Mouse (Mus musculus) mouse trophoblast stem cell (cell line): ENCODE data around the gene Prkar1b.

Experiments used
- in situ Hi-C, 2 experiments: fragments of 300-500 bp; cut with MseI, MboI; formaldehyde crosslinking; loops; 2 replicates in 1 of 2; 3 replicates in 1 of 2; pipeline ENCODE4 v1.15.1; 2025

Prkar1b gene

DNA sequence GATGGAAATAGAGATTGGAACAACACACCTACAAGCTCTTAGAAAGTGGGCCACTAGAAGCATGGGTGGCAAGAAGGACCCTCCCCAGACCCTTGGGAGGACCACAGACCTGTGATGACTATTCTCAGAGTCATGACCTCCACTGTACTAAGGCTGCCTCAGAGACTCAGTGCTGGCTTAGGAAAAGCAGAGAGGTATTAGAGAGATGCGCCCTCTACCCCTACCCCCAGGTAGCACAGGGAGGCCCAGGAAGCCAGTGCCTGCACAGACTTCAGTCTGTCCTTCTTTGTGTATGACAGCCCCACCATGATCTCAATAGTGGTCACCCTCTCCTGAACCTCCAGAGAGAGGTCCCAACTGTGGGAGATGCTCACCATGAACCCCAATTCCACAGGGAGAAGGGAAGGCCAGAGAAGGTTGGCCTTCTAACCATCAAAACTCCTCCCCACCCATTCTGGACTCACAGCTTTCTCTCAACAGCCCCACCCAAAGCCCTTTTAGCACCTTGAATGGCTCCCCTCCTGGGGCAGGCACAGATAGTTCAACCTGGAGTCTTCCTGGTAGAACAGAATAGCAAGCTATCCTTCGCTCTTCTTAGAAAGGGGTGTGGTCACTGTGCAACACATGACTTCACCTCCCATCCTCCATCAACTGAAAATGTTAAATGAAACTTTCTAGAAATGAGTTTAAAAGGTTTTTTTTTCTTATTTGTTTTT, 39.5 kb downstream of the Prkar1b start:
- in situ Hi-C loops, result no loop called here

DNA sequence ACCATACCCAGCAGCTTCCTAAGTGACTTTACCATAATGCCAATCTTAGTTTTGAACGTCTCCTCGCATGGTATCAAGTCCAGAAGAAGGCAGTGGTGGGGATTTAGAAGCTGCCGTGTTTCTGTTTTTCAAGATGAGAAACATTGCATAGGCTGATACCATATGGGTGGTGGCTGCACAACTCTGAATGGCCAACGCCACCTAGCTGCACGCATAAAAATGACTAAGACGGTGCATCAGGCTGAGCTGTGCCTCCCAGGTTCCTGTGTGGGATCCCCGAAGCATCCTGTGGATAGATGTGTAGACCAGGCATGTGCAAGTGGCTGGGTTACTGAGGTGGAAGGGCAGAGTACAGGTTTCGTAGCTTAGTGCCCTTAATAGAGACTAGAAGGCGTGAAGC, 42.0 kb downstream of the Prkar1b start:
- in situ Hi-C loops, result no loop called here

DNA sequence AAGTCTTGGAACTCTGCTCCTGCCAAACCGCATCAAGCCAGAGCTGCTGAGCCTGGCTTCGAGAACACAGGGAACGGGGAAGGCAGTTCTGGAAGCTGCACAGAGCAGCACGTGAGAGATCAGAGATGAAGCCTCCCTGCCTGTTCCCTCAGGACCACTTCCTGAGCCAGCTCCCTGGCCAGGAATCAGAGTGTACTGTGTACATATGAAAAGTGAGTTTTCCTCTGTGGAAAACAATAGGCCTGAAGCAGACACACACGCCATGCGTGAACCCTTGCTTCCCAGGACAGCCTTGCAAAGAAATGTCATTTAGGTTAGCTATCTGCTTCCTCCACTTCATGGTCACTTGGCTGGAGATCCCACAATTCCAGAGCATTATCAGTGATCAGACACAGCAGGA, 48.0 kb downstream of the Prkar1b start:
- in situ Hi-C loops, result no loop called here

DNA sequence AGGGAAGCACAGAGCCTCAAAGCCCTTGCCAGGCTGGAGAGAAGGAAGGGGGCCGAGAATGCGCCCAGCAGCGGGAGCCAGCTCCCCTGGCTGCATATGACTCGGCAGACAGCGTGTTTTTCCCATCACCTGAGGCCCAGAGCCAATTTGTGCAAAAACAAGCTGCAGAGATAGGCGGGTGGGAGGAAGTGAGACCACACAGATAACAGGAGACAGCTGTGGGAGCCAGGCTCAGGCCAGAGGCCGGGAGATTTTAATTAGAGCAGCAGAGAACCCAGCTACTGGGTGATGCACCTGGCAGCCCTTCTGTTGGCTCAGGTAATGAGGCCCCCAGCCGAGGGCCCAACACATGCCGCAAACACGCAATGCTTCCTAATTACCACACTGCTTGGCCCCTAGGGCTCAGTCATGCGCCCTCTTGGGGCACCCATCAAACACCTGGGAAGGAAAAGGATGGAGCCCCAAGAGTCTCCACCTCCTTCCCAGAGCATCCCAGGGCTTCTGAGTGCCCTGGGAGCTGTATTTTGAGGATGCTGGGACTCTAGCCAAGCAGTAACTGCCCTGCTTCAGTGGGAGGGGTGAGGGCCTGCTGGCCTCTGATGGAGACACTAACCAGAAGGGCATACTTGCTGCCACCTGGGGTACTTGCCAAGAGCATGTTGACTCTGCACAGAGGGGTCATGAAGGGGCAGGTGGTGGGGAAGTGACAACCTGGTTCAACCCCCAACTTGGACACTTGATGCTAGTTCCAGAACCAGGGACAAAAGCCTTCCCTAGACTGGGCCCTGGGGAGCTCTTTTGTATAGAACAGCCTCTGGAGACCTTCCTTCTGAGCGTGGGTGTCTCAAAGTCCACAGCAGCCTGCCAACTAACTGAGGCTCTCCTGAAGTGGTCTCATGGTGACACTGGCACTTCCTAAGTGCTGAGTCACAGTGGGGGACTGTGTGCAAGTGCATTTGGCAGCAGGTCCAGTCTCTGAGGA, 50.5 kb downstream of the Prkar1b start:
- in situ Hi-C loops, result no loop called here

DNA sequence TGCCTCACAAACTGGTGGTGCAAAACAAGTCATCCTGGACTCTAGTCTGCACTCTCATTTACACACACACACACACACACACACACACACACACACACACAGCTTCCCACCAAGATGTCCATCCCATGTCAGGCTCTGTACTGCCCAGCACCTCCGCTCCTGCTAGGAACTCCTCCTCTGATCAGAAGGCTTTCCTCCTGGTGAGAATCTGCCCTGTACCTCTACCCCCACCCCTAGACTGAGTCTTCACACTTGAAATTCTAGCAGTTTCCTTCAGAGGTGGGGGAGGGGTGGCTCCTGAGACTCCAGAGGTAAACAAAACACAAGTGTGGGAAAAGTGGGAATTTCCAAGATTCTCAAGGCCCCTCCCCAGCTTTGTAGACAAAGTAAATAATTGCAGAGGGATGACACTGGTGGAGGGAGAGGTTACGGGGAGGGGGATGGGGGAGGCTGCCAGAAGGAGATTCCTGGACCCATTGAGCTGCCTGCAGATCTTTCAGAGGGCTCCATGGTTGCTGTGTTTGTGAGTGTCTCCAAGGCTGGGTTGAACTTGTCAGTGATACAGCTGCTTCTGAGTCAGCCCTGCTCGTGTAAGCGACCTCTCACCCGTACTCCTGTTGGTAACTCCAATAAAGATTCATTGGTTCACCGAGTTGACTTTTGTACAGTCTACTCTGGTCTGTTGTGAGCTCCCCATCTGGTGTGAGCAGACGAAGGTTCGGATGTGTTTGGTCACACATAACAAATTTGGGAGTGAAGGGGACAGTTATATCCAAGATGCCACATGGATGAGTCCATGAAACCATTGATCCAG, 54.3 kb downstream of the Prkar1b start:
- in situ Hi-C loops, result no loop called here

DNA sequence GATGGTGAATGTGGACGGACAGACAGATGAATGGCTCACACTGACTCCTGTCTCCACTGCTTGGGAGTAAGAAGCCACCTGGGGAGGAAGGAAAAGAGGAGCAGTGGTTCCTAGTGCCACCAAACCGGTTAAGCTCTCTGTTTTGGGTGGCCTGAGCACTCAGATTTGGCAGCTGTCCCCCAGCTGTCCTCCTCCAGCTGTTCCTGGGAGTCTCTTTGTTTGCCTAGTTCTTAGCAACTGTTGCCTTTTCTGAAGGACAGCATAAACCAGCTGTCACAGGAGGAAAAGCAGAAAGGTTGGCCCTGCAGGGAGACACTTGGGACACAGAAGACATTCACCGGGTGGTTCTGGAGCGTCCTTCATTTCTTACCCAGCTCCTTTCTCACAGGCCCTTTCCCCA, 56.3 kb downstream of the Prkar1b start:
- in situ Hi-C loops, result no loop called here

DNA sequence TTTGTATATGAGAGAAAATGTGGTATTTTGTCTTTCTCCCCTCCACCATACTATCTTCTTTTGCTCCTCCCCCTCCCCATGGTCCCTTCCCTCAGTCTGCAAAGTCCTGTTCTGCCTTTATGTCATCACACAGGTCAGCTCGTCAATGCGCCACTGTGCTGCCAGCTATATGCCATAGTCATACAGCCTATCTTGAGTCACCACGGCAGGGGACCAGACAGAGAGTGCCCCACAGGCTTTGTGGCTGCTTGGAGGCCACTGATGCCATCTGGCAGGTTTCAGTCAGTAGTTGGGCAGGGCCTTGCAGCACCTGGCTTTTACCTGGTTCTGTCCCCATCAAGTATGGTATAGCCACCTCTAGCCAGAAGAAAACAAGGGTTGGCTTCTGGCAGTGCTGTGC, 58.1 kb downstream of the Prkar1b start:
- in situ Hi-C loops, result no loop called here

DNA sequence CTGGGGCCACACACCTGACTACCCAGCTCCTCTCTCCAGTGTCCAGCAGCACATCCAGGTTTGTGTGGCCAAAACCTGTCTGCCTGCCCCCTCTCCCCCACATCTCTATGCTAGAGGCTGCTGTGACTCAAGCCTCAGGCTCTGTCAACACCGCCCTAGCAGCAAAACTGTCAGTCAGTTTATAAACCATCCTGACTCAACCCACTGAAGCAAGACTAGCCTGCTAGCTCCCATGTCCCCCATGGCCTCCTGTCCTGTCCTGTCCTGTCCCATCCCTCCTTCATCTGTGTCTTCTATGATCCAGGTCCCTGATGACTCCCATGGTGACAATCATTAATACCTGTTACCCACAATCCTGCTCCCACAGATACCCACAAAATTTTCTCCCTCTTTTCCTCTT, 59.6 kb downstream of the Prkar1b start:
- in situ Hi-C loops, result no loop called here

DNA sequence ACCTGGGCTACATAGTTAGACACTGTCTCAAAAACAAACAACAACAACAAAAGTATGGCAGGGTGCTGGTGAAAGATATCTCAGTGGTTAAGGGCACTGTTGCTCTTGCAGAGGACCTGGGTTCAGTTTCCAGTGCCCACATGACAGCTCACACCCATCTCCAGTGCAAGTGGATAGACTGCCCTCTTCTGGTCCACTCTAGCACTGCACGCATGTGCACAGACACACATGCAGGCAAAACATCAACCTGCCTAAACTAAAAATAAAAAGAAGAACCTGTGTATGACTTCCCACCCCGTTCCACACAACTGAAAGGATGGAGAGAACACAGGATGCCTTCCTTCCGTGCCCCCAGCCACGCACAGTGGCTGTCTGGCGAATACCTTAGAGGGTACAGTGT, 61.6 kb downstream of the Prkar1b start:
- in situ Hi-C loops, result loop anchor here (5.0 kb wide), 2 partner anchors 231 to 236 kb away; no protein-coding TSS in a partner anchor

DNA sequence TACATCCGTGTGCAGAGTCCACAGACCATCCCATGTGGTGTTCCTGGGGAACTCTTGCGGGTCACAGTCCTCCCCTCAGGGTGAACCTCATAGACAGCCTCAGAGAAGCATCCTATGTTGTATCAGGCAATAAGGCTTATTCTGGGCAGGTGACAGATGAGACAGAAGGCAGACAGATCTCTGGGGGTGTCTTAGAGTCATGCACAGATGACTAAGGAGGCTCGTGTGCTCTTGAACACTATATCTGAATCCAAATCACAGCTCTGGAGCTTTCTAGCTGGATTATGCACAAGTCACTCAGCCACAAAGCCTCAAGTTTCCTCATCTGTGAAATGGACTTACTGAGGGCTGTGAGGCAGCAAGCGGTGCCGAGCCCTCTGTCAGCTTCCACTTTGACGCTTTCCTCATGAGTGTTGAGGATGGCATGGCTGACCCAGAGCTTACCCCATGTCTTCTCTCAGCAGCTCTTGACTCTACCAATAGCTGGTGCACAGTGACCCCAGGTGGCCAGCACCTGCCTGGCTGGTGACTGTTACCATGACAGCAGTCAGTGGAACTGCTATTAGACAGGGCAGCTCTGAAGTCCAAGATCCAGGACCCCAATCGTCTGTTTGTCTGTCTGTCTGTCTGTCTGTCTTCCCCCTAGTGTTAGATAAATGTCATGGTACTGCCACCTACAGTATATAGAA, 64.8 kb downstream of the Prkar1b start:
- in situ Hi-C loops, result loop anchor here (5.0 kb wide), 2 partner anchors 228 to 233 kb away; no protein-coding TSS in a partner anchor

DNA sequence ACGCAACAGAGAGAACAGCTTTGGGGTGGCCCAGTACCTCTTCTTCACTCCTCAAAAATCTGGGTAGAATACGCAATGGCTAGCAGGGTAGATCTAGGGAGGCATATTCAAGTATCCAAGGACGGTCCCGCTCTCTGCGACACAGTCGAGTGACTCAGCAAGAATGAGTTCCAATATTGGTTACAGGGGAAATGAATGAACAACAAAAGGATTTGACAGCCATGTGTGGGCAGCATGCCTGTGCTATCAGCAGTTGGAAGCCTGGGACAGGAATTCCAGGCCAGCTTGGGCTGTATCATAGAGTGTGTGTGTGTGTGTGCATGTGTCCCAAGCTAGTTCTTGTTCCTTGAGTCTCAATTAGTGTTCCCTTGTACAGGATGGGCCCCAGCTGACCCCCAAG, 65.5 kb downstream of the Prkar1b start:
- in situ Hi-C loops, result no loop called here

DNA sequence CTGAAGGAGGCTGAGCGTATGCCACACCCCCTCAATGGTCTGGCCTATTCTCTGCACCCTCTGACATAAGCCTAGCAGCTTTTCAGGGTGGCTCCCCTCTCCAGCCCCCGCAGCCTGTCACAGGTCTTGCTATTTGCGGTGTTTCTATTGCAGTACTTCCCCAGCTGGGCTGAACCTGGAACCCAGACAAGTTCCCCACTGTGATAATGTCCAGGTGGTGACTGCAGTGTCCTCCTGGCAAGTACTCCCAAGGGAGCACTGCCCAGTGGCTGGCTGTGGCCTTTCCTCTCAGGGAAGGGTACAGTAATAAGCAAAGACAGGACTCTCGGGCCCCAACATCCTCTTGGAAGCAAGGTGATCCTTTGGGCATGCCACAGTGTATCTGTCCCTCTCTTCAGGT, 66.0 kb downstream of the Prkar1b start:
- in situ Hi-C loops, result no loop called here

DNA sequence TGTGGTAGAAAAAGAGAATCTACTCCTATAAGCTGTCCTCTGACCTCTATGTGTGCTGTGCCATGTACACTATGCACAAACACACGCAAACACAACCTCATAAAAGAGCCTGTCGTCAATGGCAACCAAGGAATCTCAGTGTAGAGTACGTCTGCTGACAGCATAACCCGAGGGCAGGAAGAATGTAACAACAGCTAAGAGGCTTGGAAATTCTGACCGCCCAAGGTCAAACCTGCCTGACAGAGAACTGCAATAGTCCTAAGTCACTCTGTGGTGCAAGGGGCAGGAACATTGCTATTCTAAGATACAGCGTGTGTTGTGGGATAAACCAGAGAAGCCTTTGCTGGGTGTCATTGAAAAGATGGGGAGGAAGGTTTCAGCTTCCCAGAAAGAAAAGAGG, 68.4 kb downstream of the Prkar1b start:
- in situ Hi-C loops, result no loop called here

DNA sequence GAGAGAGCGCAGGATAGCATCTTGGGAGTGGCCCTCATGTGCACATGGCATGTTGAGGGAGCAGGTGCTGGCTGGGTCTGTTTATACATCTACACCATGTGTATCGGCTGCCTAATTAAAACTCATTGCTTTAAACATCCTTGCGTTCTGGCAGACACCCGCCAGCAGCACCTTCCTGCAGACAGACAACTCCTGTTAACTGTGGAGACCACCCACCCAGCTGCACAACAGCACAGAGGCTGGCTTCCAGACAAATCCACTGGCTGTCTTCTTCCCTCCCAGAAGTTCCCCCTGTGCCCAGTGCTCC, 71.7 kb downstream of the Prkar1b start:
- in situ Hi-C loops, result no loop called here

DNA sequence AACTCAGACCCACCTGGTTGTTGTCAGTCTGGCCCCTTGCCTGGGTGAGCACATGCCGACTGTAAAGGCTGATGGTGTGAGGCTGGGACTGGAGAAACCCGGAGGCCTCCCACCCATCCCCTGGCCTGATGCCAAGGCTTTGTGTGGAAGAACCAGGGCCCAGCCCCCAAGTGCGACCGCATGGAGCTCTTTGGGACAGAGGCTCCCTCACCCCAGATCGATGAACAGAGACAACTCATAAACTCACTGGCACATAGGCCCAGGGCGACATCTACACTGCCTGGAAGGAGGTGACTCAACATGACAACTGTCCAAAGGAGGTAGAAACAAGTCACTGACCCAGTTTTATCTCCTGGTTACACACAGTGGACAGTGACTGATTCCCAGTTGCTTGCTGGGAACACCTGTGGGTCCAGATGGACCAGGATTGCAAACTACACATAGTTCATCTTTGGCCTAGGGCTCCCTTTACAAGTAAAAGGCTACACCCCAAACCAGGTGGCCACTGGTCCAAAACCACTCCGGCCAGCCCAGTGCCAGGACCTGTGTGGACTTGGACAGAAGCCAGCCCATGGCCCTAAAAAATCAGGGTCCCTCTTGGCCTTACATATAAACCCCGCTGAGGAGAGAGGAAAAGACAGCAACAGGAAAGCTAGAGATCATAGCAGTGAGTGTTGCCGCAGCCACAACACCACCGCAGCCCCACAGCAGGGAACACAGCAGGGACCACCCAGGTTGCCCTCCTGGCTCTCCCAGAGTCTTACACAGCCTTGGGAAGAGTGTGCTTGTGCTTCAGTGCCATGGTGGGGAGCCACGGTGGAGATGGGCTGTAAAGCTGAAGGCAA, 72.3 kb downstream of the Prkar1b start:
- in situ Hi-C loops, result no loop called here

DNA sequence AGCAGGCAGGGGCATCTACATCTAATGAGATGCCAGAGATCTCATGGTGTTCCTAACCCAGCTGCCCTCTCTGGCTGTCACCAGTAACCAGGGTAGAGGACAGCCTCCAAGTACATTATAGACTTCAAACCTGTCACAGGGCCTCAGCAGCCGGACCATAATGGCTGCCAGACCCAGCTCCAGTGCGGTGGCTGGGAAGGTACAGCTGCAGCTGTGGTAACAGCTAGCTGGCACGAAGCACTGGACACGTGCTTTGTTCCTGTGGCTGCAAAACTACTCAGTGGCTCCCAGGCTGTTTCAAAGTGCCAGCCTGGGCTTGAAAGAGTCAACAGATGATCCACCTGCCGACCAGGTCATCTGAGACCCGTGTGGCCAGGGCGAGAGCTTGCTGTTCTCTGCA, 73.4 kb downstream of the Prkar1b start:
- in situ Hi-C loops, result no loop called here

DNA sequence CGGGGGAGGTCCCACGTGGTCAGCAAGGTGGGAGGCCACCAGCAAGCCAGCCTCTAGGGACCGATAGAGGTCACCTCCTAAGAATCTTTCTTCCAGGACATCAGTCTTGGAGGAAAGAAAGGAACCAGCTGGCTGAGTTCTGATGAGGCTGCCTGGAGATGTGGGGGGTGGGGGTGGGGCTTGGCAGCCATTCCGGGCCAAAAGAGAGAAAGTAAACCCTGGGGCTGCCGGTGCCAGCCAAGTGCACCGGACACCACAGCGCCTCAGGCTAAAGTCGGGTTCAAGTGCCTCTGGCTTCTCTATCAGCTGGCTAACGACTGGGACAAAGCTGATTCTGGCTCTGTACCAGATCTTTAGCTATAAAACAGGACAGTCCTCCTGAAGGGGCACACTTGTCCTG, 74.0 kb downstream of the Prkar1b start:
- in situ Hi-C loops, result no loop called here

DNA sequence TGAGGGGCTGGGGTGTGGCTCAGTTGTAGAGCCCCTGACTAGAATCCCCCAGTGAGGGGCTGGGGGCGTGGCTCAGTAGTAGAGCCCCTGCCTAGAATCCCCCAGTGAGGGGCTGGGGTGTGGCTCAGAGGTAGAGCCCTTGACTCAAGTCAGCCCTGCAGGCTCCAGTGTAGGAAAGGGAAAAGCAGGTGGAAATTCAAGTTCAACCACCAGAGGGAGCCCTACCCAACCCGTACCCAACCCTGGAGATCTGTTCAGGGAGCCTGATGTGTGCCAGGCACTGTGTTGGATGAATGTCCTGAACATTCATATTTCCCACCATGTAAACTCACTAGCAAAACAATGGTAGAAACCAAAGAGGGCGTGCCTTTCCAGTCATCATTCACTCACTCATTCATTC, 74.7 kb downstream of the Prkar1b start:
- in situ Hi-C loops, result no loop called here

DNA sequence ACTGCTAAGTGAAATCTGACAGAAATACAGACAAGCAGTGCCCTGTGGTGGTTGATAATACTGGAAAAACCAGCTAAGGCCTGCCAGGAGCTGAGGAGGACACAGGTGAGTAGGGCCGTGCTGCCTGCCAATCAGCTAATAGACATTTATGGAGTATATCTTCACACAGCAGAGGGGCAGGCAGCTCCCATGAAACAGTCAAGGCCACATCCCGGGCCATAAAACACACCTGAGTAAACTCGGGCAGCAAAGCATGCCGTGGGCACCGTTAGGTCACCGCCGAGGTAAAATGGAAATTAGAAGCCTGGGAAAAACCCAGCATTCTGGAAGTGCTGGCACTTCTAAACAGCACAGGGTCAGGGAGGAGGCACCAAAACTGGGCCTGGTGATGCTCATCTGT, 75.8 kb downstream of the Prkar1b start:
- in situ Hi-C loops, result no loop called here

DNA sequence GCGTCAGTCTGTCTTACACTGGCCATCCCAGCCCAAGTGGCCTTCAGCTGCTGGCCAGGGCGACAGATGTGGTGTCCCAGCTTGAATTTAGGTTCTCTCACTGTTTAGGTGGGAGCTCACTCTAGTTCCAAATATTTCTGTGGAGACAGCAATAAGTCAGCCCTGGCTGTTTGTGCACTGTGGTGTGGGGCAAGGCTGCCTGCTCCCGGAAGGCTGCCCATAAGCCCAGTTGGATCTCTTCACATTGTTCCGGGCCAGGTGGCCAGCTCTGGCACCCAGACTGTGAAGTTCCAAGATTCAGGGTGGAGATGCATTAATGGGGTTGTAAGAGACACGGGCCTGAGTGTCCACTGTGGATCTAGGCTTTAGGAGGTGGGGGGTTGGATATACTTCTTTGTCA, 76.9 kb downstream of the Prkar1b start:
- in situ Hi-C loops, result no loop called here
